Mouse (Mus musculus): ENCODE results near the gene Jag2.

Gene Jag2

GRCm38 (mm10) chr12:112866467-112867080, 63.0 kb downstream of the Jag2 start:
- DNase-seq, result no peak

GRCm38 (mm10) chr12:112864804-112865203, 64.8 kb downstream of the Jag2 start:
- DNase-seq, result no peak

- no peak for DNase-seq
Observed at GRCm38 (mm10) chr12:112861911-112862321, 67.7 kb downstream of the Jag2 start.

- DNase-seq, result no peak
Observed at GRCm38 (mm10) chr12:112860765-112861164, 68.8 kb downstream of the Jag2 start.

- no peak for DNase-seq
Observed at GRCm38 (mm10) chr12:112859930-112860329, 69.6 kb downstream of the Jag2 start.

- DNase-seq, result no peak
Observed at GRCm38 (mm10) chr12:112858581-112859336, 70.8 kb downstream of the Jag2 start.
